Mouse (Mus musculus): ENCODE measurements around the gene Osbpl3. TPM values are rescaled to one million over a fixed set of nuclear protein-coding genes. Genes with fewer than 3 reads are reported as not detected.

The Osbpl3 gene
- total RNA-seq, 1 experiment from 2014 or later = 13.1 TPM

GRCm38 (mm10) chr6:50304949-50305491, 151.0 kb downstream of the Osbpl3 start:
- peak; percentile 92 for ATAC-seq (replicated peaks; ENCODE audit: low read depth, poor library complexity, severe bottlenecking)

DNA sequence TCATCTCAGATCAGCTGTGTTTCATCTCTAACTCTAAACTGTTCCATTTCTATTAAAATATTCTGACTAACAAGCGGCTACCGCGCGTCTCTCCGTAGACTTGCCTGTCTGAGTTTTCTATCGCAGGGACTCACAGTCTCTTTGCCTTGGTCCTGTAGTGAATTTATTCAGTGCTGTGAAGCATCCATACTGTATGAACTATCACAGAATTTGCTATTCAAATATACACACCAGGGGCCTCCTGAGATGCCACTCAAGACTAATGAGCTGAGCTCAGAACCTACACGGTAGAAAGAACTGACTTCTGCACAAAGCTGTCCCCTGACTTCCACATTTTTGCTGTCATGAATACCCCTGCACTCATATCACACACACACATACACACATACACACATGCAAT, 154.9 kb downstream of the Osbpl3 start:
- no peak for ATAC-seq (replicated peaks; ENCODE audit: low read depth, poor library complexity, severe bottlenecking)

- no peak for ATAC-seq (replicated peaks; ENCODE audit: low read depth, poor library complexity, severe bottlenecking)
Measured at GRCm38 (mm10) chr6:50300622-50301021, 155.4 kb downstream of the Osbpl3 start.

GRCm38 (mm10) chr6:50299071-50299470, 156.9 kb downstream of the Osbpl3 start:
- no peak for ATAC-seq (replicated peaks; ENCODE audit: low read depth, poor library complexity, severe bottlenecking)

- no peak for ATAC-seq (replicated peaks; ENCODE audit: low read depth, poor library complexity, severe bottlenecking)
Measured at GRCm38 (mm10) chr6:50297671-50298070, 158.3 kb downstream of the Osbpl3 start.

DNA sequence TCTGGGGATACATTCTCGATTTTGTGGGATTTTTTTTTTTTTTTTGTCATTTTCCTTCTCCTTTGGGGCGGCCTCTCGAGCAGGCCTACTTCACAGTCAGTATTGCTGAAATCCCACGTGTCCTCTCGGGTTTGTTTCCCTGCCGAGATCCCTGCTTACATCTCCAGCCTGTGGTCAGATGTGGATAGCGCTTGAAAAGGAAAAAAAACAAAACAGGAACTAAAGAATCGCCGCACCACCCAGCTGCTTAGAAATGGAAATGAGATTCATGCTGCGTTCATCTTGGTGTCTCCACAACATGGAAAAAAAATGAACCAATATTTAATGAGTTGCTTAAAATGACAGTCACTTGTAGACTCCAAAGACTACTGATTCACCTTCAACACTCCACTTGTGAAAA, 160.9 kb downstream of the Osbpl3 start:
- ATAC-seq (replicated peaks; ENCODE audit: low read depth, poor library complexity, severe bottlenecking) = 0 out of 2 replicates have a peak, but pooled peaks have one; percentile 6

GRCm38 (mm10) chr6:50294128-50294527, 161.9 kb downstream of the Osbpl3 start:
- ATAC-seq (replicated peaks; ENCODE audit: low read depth, poor library complexity, severe bottlenecking) = peak; percentile 90

GRCm38 (mm10) chr6:50291650-50292049, 164.4 kb downstream of the Osbpl3 start:
- peak; percentile 92 for ATAC-seq (replicated peaks; ENCODE audit: low read depth, poor library complexity, severe bottlenecking)

DNA sequence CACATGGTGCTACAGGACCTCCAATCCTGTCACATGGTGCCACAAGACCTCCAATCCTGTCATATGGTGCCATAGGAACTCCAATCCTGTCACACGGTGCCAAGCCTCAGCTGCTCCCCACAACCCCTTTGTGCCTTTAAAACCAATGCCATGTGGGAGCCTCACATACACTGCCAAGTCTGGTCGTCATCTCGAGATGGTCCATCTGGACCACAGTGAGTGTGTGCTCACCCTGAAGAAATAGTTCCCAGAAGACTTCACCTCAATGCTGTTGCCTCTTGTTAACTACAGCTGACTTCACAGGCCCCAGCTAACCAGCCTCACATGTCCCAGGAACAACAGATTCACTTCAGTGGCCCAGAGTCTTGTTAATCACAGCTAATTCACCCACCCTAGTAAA, 169.1 kb downstream of the Osbpl3 start:
- no peak for ATAC-seq (replicated peaks; ENCODE audit: low read depth, poor library complexity, severe bottlenecking)

DNA sequence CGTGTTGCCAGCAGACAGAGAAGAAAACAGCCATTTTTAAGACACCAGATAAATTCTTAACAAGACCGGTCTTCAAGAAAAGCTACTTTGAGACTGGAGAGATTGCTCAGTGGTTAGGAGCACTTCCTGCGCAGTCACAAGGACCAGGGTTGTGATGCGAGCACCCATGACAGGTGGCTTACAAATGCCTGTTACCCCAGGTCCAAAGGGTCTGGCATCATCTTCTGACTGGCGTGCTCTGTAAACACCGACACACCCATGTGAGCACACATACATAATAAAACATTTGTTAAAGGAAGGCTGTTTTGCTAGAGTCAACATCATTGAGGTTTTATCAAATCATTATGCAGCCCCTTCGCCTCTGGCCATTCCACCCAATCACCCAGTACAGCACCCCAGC, 176.4 kb downstream of the Osbpl3 start:
- ATAC-seq (replicated peaks; ENCODE audit: low read depth, poor library complexity, severe bottlenecking) = no peak

GRCm38 (mm10) chr6:50273947-50274346, 182.1 kb downstream of the Osbpl3 start:
- ATAC-seq (replicated peaks; ENCODE audit: low read depth, poor library complexity, severe bottlenecking) = no peak

DNA sequence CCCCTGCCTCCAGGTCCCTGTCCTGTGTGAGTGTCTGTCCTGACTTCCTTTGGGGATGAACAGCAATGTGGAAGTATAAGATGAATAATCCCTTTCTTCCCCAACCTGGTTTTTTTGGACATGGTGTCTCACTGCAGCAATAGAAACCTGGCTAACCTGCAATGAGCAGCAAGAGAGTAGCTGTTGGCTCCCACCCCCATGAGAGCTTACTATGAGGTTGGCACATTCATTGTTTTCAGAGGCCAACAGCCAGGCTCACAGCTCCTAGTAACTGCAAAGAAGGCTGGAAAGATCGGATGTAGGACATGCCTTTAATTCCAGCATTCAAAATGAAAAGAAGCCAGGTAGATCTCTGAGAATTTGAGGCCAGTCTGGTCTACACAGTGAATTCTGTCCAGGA, 182.6 kb downstream of the Osbpl3 start:
- no peak for ATAC-seq (replicated peaks; ENCODE audit: low read depth, poor library complexity, severe bottlenecking)

- ATAC-seq (replicated peaks; ENCODE audit: low read depth, poor library complexity, severe bottlenecking) = no peak
Measured at GRCm38 (mm10) chr6:50263670-50264069, 192.3 kb downstream of the Osbpl3 start, which contains the start of gene Gsdme. Gene Gsdme, minus strand, starts transcription at chr6:50263862.

DNA sequence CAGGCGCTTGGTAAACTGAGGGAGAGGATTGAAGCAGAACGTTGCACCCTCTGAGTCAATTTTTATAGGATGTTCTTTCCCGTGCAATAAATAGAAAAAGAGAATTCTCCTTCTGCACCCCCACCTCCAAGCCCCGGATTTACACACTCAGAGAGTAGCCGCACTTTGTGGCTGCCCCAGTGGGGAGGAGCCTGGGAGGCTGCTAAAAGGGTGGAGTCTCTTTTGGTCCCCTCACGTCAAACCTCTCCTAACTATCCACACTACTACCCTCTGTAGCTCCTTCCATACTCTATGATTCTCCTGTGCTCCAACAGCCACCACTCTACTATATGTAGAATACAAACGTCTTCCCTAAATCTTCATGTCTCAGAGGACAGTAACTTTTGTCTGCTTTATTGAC, 193.7 kb downstream of the Osbpl3 start:
- ATAC-seq (replicated peaks; ENCODE audit: low read depth, poor library complexity, severe bottlenecking) = peak; percentile 53

- no peak for ATAC-seq (replicated peaks; ENCODE audit: low read depth, poor library complexity, severe bottlenecking)
Measured at GRCm38 (mm10) chr6:50261922-50262261, 194.1 kb downstream of the Osbpl3 start.

- peak; percentile 83 for ATAC-seq (replicated peaks; ENCODE audit: low read depth, poor library complexity, severe bottlenecking)
Measured at GRCm38 (mm10) chr6:50261201-50261921, 194.6 kb downstream of the Osbpl3 start.

DNA sequence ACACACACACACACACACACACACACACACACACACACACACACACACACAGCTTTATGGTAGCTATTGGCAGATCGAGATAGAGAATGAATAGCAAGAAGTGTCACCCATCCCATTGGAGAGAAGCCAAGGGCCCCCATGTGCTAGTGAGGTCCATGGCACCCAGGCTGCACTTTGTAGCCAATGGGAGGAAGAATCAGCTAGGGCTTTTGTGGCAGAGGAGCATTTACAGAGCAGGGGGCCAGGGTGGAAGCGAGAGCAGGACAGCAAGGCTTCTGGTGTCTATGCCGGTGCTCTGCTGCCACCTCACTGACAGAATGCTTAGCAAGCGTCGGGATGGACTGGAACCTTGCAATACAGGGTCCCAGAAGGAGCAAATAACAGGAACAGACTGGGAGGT, 200.6 kb downstream of the Osbpl3 start:
- no peak for ATAC-seq (replicated peaks; ENCODE audit: low read depth, poor library complexity, severe bottlenecking)

DNA sequence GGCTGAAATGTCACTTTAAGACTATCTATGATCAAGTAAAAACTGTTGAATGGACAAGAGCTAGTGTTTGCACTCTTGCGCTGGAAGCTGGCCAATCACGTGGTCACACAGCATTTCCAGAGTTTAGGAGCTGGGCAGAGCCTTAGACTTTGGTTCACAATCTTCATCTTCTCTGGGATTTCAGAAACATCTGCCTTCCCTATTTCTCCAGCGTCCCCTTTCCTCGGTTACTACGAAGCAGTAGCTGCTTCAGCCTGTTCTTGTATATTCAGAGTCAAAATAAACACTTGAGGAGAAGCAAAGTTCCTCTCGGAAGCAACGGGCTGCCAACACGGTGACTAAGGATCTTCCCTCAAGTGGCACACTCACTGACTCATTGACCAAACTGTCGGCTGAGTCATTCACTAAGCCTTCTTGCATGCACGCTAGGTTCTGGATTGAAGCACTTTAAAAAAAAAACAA, 201.2 kb downstream of the Osbpl3 start:
- ATAC-seq (replicated peaks; ENCODE audit: low read depth, poor library complexity, severe bottlenecking) = peak; percentile 80

GRCm38 (mm10) chr6:50252690-50253089, 203.3 kb downstream of the Osbpl3 start:
- ATAC-seq (replicated peaks; ENCODE audit: low read depth, poor library complexity, severe bottlenecking) = peak; percentile 88

GRCm38 (mm10) chr6:50247791-50248190, 208.2 kb downstream of the Osbpl3 start:
- no peak for ATAC-seq (replicated peaks; ENCODE audit: low read depth, poor library complexity, severe bottlenecking)

- no peak for ATAC-seq (replicated peaks; ENCODE audit: low read depth, poor library complexity, severe bottlenecking)
Measured at GRCm38 (mm10) chr6:50247356-50247755, 208.6 kb downstream of the Osbpl3 start.

DNA sequence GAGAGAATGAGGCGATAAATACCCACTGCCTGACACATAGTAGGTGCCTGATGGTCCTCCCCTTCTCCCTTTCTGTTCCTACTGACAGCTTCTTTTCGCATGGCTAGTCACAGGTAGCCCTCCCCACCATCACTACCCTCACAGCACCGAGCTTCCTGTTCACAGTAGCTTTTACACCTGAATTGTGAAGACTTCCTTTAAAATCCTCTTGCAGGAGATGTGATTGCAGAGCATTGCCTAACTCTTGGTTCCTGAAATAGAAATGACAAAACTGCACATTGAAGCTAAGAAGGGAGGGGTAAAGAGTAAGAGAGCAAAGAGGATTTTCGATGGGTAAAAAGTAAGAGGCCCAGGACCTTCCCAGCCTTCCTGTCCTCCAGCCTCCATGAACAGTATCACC, 211.0 kb downstream of the Osbpl3 start:
- ATAC-seq (replicated peaks; ENCODE audit: low read depth, poor library complexity, severe bottlenecking) = peak; percentile 37; the same call in 1 of the 2 replicates
